ENCODE assay signal across 17 mouse cellular contexts in genomic region chr11:19713091-19713490, GRCm38 (mm10).
DNase-seq lines count a peak whose midpoint lies in the region; ATAC-seq lines count a peak whose summit lies in the region.
"Had no signal": no experiment of that assay in that cellular context is flagged by ENCODE, and none has a peak within 500 bp of the region (broad histone marks: within the 10 kb centered on the region; RNA-seq: fewer than 3 reads in every experiment).

No protein-coding gene starts in this region.

- no peak overlapping the region for H3K27ac ChIP-seq in hindbrain, embryonic 13.5 days
- no peak overlapping the region for H3K27ac ChIP-seq in hindbrain, embryonic 11.5 days (ENCODE audit: low read depth, low read length)
- H3K27ac ChIP-seq in forebrain, embryonic 16.5 days (ENCODE audit: low read length), result no peak overlapping the region
- H3K27ac ChIP-seq: embryonic facial prominence, embryonic 13.5 days; kidney, postnatal 0 days; liver, embryonic 13.5 days had no signal

- H3K9me3 ChIP-seq in hindbrain, embryonic 13.5 days, result no peaks in the 10 kb centered on the region
- no peaks in the 10 kb centered on the region for H3K9me3 ChIP-seq in hindbrain, embryonic 11.5 days (ENCODE audit: control insufficient read depth, low read length)
- no peaks in the 10 kb centered on the region for H3K9me3 ChIP-seq in forebrain, embryonic 16.5 days (ENCODE audit: control insufficient read depth, low read length)
- H3K9me3 ChIP-seq: embryonic facial prominence, embryonic 13.5 days; liver, embryonic 13.5 days had no signal

- peaks cover 12% of the 10 kb centered on the region for H3K4me1 ChIP-seq in hindbrain, embryonic 13.5 days (replicated peaks)
- no peaks in the 10 kb centered on the region for H3K4me1 ChIP-seq in hindbrain, embryonic 11.5 days (replicated peaks; ENCODE audit: control insufficient read depth, insufficient read depth, low read length)
- H3K4me1 ChIP-seq in forebrain, embryonic 16.5 days (replicated peaks; ENCODE audit: control insufficient read depth, insufficient read depth, low read length), result peaks cover 9% of the 10 kb centered on the region
- H3K4me1 ChIP-seq: liver, embryonic 13.5 days had no signal

- H3K9ac ChIP-seq in hindbrain, embryonic 13.5 days, result no peak overlapping the region
- H3K9ac ChIP-seq in hindbrain, embryonic 11.5 days (ENCODE audit: low read depth, low read length), result no peak overlapping the region
- no peak overlapping the region for H3K9ac ChIP-seq in forebrain, embryonic 16.5 days (replicated peaks; ENCODE audit: low read depth, low read length)
- H3K9ac ChIP-seq: embryonic facial prominence, embryonic 13.5 days; liver, embryonic 13.5 days had no signal

- H3K27me3 ChIP-seq in hindbrain, embryonic 13.5 days, result 0 out of 2 replicates have a peak, but pooled peaks cover 3% of the 10 kb centered on the region
- H3K27me3 ChIP-seq in hindbrain, embryonic 11.5 days (ENCODE audit: control insufficient read depth, insufficient read depth, low read length), result no peaks in the 10 kb centered on the region
- no peaks in the 10 kb centered on the region for H3K27me3 ChIP-seq in forebrain, embryonic 16.5 days (replicated peaks; ENCODE audit: control insufficient read depth, insufficient read depth, low read length)
- H3K27me3 ChIP-seq: embryonic facial prominence, embryonic 13.5 days; liver, embryonic 13.5 days had no signal

- peak overlapping the region; percentile 41 for H3K4me2 ChIP-seq in hindbrain, embryonic 13.5 days
- no peak overlapping the region for H3K4me2 ChIP-seq in hindbrain, embryonic 11.5 days (replicated peaks; ENCODE audit: low read depth, low read length)
- peak overlapping the region; percentile 49 for H3K4me2 ChIP-seq in forebrain, embryonic 16.5 days (ENCODE audit: low read length)
- H3K4me2 ChIP-seq: liver, embryonic 13.5 days had no signal

- H3K36me3 ChIP-seq in hindbrain, embryonic 13.5 days, result no peaks in the 10 kb centered on the region
- H3K36me3 ChIP-seq in hindbrain, embryonic 11.5 days (ENCODE audit: control insufficient read depth, insufficient read depth, low read length), result no peaks in the 10 kb centered on the region
- H3K36me3 ChIP-seq in forebrain, embryonic 16.5 days (ENCODE audit: control insufficient read depth, insufficient read depth), result no peaks in the 10 kb centered on the region
- H3K36me3 ChIP-seq: embryonic facial prominence, embryonic 13.5 days; liver, embryonic 13.5 days had no signal

- no peak for DNase-seq in hindbrain, embryonic 11.5 days (ENCODE audit: low spot score)
- peak; percentile 53 for DNase-seq in brain, adult 2 months (ENCODE audit: low read depth, low spot score)
- DNase-seq in layer of hippocampus, adult 9-11 months, result peak; percentile 46
- DNase-seq in gastrocnemius, adult 8-10 months (ENCODE audit: low spot score in 2 of 2), result no peak
- DNase-seq in lung, postnatal 10 days, result no peak
- DNase-seq: adrenal gland, adult 2 months; heart, adult 18-20 months; left cerebral cortex, postnatal 4 days; liver, embryonic 13.5 days; thymus, adult 18-20 months had no signal

- peak; percentile 71; the same call in 1 of the 2 replicates for ATAC-seq in hindbrain, embryonic 13.5 days (ENCODE audit: low FRiP score)
- ATAC-seq in hindbrain, embryonic 11.5 days (ENCODE audit: low FRiP score), result no peak
- ATAC-seq in forebrain, embryonic 16.5 days, result peak; percentile 67
- no peak for ATAC-seq in erythroid progenitor cell, adult 5-6 weeks (replicated peaks; ENCODE audit: low FRiP score, poor library complexity, severe bottlenecking)
- ATAC-seq: inflammation-experienced regulatory T-cells, adult 6 months; lung, postnatal 0 days had no signal

- 34% methylated on average over 8 of the region's 8 CpGs for WGBS in hindbrain, embryonic 13.5 days
- WGBS in hindbrain, embryonic 11.5 days, result 64% methylated on average over 8 of the region's 8 CpGs
- WGBS in forebrain, embryonic 16.5 days, result 20% methylated on average over 8 of the region's 8 CpGs

- no peak overlapping the region for H3K4me3 ChIP-seq in hindbrain, embryonic 13.5 days
- no peak overlapping the region for H3K4me3 ChIP-seq in hindbrain, embryonic 11.5 days (ENCODE audit: low read depth, low read length)
- peak overlapping the region; percentile 24 for H3K4me3 ChIP-seq in forebrain, embryonic 16.5 days (replicated peaks; ENCODE audit: low read length)
- H3K4me3 ChIP-seq: embryonic facial prominence, embryonic 13.5 days; liver, embryonic 13.5 days had no signal

Comparison
In these comparisons a context has a peak if more than half of its experiments do, and no peak if none do; other contexts are left out.
1. ATAC-seq: peak in hindbrain, embryonic 13.5 days (single experiment) and forebrain, embryonic 16.5 days (single experiment); none in hindbrain, embryonic 11.5 days (single experiment) and erythroid progenitor cell, adult 5-6 weeks (single experiment).
2. DNase-seq: peak in brain, adult 2 months (single experiment) and layer of hippocampus, adult 9-11 months (single experiment); none in hindbrain, embryonic 11.5 days (single experiment), gastrocnemius, adult 8-10 months (0 of 2) and lung, postnatal 10 days (single experiment).